Mouse (Mus musculus) forebrain, embryonic 12.5 days (tissue): ENCODE results near the gene Tmem178b. TPM values are rescaled to one million over a fixed set of nuclear protein-coding genes. Genes with fewer than 3 reads are reported as not detected.
A peak's percentile ranks its signal among the peaks of the same experiment; 100 is the strongest.

Experiments used
- ATAC-seq: fragments of 200-750 bp; cut with Nextera tagmentation; 2 replicates; pipeline ENCODE4 v1.8.0; 2017; ENCODE audit warnings: moderate TSS enrichment; ENCODE audit not compliant: low FRiP score
- H3K27ac ChIP-seq: fragments of 300-500 bp; sonication (generic); 2 replicates; pipeline ENCODE4 v1.5.1; 2016; ENCODE audit warnings: mild to moderate bottlenecking
- H3K27me3 ChIP-seq: fragments of 300-500 bp; sonication (generic); 2 replicates; pipeline ENCODE4 v1.6.1; 2016; ENCODE audit warnings: mild to moderate bottlenecking
- H3K36me3 ChIP-seq: fragments of 300-500 bp; sonication (generic); replicated peaks from 2 replicates; pipeline ENCODE4 v1.6.1; 2016; ENCODE audit warnings: mild to moderate bottlenecking
- H3K4me1 ChIP-seq: fragments of 300-500 bp; sonication (generic); 2 replicates; pipeline ENCODE4 v1.6.1; 2016
- H3K4me2 ChIP-seq: fragments of 300-500 bp; sonication (generic); 2 replicates; pipeline ENCODE4 v1.6.1; 2016; ENCODE audit warnings: mild to moderate bottlenecking, moderate library complexity
- H3K4me3 ChIP-seq: fragments of 300-500 bp; sonication (generic); replicated peaks from 2 replicates; pipeline ENCODE4 v1.5.1; 2016; ENCODE audit warnings: mild to moderate bottlenecking
- H3K9ac ChIP-seq: fragments of 300-500 bp; sonication (generic); 2 replicates; pipeline ENCODE4 v1.6.1; 2016; ENCODE audit warnings: mild to moderate bottlenecking
- H3K9me3 ChIP-seq: fragments of 300-500 bp; sonication (generic); 2 replicates; pipeline ENCODE4 v1.6.1; 2016
- WGBS: fragments of 180-500 bp; shearing (Covaris S2); methylation state at CpG from one replicate; pipeline ENCODE4 v1.1.7; 2016; 5-methylcytosine and 5-hydroxymethylcytosine counted together
- polyA plus RNA-seq: library from polyadenylated mRNA; unstranded; fragments of >200 nt; fragmentation: Nextera tagmentation; extraction: Ambion mirVana; gene quantifications from 2 replicates; pipeline ENCODE4 v1.2.1, GENCODE M21; 2016

Gene Tmem178b
- 14.6 and 15.5 TPM in 2 replicates for polyA plus RNA-seq

DNA sequence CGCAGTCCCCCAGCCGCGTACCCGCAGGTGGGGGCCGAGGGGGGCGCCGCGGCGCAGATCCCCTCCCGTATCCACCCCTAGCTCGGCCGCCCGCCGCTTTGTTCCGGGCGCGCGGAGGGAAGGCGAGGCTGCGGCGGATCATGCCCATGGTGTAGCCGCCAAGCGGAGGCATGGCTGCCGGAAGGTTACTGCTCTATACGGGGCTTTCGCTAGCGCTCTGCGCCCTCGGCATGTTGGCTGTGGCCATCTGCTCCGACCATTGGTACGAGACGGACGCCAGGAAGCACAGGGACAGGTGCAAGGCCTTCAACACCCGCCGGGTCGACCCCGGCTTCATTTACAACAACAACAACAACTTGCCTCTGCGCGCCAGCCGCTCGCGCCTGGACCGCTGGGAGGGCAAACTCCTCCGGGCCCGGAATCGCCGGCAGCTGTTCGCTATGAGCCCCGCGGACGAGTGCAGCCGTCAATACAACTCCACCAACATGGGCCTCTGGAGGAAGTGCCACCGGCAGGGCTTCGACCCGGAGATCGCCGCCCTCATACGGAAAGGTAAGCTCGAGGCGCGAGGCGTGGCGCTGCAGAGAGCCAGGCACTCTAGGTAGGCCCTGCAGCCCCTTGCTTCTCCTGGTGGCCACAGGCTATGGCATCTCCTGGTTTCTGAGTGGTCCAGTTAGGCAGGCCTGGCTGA is at the start of gene Tmem178b:
TSS of gene Tmem178b (plus strand) at position 371 of the 691 bp plus-strand sequence.
- H3K36me3 ChIP-seq = no peaks in the 10 kb centered on the region
- peak within 1 kb of the TSS; percentile 95 for H3K4me2 ChIP-seq
- peak within 1 kb of the TSS; percentile 91 for H3K27ac ChIP-seq
- H3K9me3 ChIP-seq = no peaks in the 10 kb centered on the region
- ATAC-seq = peak; percentile 52
- H3K27me3 ChIP-seq = peaks cover 17% of the 10 kb centered on the region
- peaks cover 28% of the 10 kb centered on the region for H3K4me1 ChIP-seq
- WGBS = under 1% methylated on average over 63 of the region's 63 CpGs
- H3K9ac ChIP-seq = peak within 1 kb of the TSS; percentile 87
- peak within 1 kb of the TSS; percentile 71 for H3K4me3 ChIP-seq

GRCm38 (mm10) chr6:39828736-39829135 is 44.3 kb upstream of the Tmem178b start:
- ATAC-seq = no peak
- no peak overlapping the region for H3K4me3 ChIP-seq
- H3K4me1 ChIP-seq = no peaks in the 10 kb centered on the region
- no peaks in the 10 kb centered on the region for H3K27me3 ChIP-seq
- H3K36me3 ChIP-seq = no peaks in the 10 kb centered on the region
- no peak overlapping the region for H3K27ac ChIP-seq
- no peak overlapping the region for H3K4me2 ChIP-seq
- H3K9me3 ChIP-seq = no peaks in the 10 kb centered on the region
- no peak overlapping the region for H3K9ac ChIP-seq
- 94% methylated on average over 5 of the region's 5 CpGs for WGBS

DNA sequence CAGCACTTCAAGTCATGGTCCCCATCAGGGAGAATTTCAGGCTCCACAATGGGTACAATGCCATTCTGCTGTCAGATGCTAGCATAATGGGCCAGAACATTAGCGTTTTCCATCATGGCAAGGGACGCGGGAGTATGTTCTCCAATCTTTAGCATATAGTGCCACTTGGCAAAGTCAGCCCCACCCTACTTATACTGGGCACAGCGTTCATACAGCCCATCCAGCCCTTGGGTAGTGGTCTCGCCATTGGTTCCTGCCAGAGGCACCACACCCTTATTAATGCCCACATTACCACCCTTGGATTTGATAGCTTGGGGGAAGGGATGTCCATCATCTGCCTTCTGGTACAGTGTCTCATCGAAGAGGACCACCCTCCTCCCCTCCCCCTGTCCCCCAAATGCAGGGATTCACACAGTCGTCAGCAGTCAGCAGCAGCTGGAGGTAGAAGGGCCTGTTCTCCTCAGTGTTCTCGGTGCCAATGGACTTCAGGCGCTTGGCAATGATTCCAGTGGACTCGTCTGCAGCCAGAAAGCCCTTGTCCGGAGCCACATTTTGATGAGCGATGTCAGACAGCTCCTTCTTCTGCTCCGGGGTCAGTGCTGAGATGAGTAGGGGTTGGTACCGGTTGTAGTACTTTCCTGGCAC is 29.3 kb upstream of the Tmem178b start:
- no peaks in the 10 kb centered on the region for H3K9me3 ChIP-seq
- no peak overlapping the region for H3K4me2 ChIP-seq
- H3K27ac ChIP-seq = no peak overlapping the region
- no peak overlapping the region for H3K4me3 ChIP-seq
- no peaks in the 10 kb centered on the region for H3K36me3 ChIP-seq
- no peaks in the 10 kb centered on the region for H3K4me1 ChIP-seq
- no peak for ATAC-seq
- 93% methylated on average over 14 of the region's 14 CpGs for WGBS
- H3K27me3 ChIP-seq = no peaks in the 10 kb centered on the region
- no peak overlapping the region for H3K9ac ChIP-seq

- Histone ChIP-seq H3K27me3 (no peaks in the 10 kb centered on the region), H3K4me2 (no peak overlapping the region), H3K4me3 (no peak overlapping the region), H3K27ac (no peak overlapping the region), H3K9ac (no peak overlapping the region), H3K4me1 (no peaks in the 10 kb centered on the region), H3K9me3 (no peaks in the 10 kb centered on the region), H3K36me3 (no peaks in the 10 kb centered on the region)
- 82% methylated on average over 2 of the region's 2 CpGs for WGBS
- no peak for ATAC-seq
Observed at GRCm38 (mm10) chr6:39847538-39847937, 25.5 kb upstream of the Tmem178b start.

DNA sequence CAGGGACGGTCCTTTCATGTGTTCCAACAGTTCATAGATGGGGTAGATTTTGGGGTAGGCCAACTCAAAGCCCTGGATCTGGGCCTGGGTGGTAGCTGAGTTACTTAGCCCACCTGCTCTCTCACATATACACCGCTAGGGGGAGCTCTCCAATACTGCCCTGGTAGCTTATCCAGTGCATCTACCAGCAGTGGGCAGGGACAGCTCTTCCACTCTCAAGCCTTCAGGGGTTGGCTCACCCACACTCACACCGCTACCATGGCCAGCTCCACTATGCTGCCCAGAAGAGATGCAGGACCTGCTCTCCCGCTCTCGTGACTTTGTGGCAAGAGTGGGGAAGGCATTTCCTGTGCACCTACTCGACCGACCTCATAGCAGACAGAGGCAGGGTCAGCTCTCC is 24.3 kb upstream of the Tmem178b start:
- no peak overlapping the region for H3K9ac ChIP-seq
- ATAC-seq = no peak
- no peak overlapping the region for H3K4me3 ChIP-seq

GRCm38 (mm10) chr6:39849667-39850066 is 23.4 kb upstream of the Tmem178b start:
- H3K9me3 ChIP-seq = no peaks in the 10 kb centered on the region

More for the DNA sequence above, 24.3 kb upstream of the Tmem178b start:
- 58% methylated on average over 7 of the region's 7 CpGs for WGBS
- Histone ChIP-seq H3K27ac (no peak overlapping the region), H3K4me1 (no peaks in the 10 kb centered on the region), H3K9me3 (no peaks in the 10 kb centered on the region), H3K27me3 (no peaks in the 10 kb centered on the region), H3K36me3 (no peaks in the 10 kb centered on the region), H3K4me2 (no peak overlapping the region)

GRCm38 (mm10) chr6:39870271-39871135 is 2.6 kb upstream of the Tmem178b start:
- ATAC-seq = peak; percentile 30; the same call in 1 of the 2 replicates
- Histone ChIP-seq H3K4me2 (peak overlapping the region; percentile 95), H3K4me3 (peak overlapping the region; percentile 71), H3K27ac (peak overlapping the region; percentile 91), H3K27me3 (peaks cover 17% of the 10 kb centered on the region), H3K4me1 (peaks cover 27% of the 10 kb centered on the region), H3K36me3 (no peaks in the 10 kb centered on the region), H3K9me3 (no peaks in the 10 kb centered on the region), H3K9ac (peak overlapping the region; percentile 87)
- under 1% methylated on average over 28 of the region's 28 CpGs for WGBS

More at GRCm38 (mm10) chr6:39849667-39850066, 23.4 kb upstream of the Tmem178b start:
- H3K4me1 ChIP-seq = no peaks in the 10 kb centered on the region
- H3K4me3 ChIP-seq = no peak overlapping the region
- no peaks in the 10 kb centered on the region for H3K36me3 ChIP-seq
- no peak overlapping the region for H3K9ac ChIP-seq
- ATAC-seq = no peak
- no peaks in the 10 kb centered on the region for H3K27me3 ChIP-seq
- H3K4me2 ChIP-seq = no peak overlapping the region
- WGBS = 93% methylated on average over 4 of the region's 4 CpGs
- H3K27ac ChIP-seq = no peak overlapping the region

DNA sequence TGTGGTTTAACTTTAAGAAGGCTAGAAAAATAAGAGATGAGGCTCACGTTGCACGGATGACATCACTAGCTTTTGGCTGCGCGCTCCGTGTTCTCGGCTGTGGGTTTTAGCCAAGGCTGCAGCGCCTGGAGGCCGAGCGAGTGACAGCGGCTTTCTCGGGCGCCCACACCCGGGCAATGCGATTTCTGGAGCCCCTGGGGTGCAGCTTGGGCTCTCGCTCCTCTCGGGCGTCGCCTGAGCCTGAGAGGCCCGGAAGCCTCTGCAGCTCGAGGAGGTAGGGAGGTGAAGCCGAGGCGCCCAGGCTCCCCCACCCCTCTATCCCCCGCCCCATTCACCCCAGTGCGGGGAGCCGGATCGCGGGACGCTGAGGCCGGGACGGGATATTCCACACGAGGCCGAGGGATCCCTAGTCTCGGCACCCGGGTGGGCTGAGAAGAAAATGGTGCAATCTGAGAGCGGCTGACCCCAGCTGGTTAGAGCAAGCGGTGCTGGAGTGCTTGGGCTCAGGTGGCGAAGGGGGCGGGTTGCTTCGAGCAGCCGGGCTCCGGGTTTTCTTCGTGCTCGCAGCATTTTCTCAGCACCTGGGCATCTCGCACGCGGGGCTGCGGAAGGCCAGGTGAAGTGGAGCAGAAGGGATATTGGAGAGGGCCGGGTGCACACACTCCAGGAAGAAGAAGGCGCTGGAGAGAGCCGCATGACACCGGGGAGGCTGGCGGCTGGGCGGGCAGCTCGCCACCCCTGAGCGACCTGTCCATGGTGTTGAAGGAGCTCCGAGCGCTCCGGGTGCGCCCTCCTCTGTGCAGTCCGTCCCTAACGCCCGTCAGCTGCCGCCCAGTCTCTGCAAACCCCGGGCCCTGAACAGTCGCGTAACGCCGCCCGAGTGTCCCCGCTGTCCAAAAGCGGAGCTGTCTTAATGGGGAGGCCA is 1.4 kb upstream of the Tmem178b start:
- WGBS = under 1% methylated on average over 70 of the region's 71 CpGs
- Histone ChIP-seq H3K27ac (peak overlapping the region; percentile 91), H3K4me1 (peaks cover 28% of the 10 kb centered on the region), H3K27me3 (peaks cover 17% of the 10 kb centered on the region), H3K36me3 (no peaks in the 10 kb centered on the region), H3K4me2 (peak overlapping the region; percentile 95), H3K9me3 (no peaks in the 10 kb centered on the region), H3K4me3 (peak overlapping the region; percentile 71), H3K9ac (peak overlapping the region; percentile 87)
- ATAC-seq = peak; percentile 70

DNA sequence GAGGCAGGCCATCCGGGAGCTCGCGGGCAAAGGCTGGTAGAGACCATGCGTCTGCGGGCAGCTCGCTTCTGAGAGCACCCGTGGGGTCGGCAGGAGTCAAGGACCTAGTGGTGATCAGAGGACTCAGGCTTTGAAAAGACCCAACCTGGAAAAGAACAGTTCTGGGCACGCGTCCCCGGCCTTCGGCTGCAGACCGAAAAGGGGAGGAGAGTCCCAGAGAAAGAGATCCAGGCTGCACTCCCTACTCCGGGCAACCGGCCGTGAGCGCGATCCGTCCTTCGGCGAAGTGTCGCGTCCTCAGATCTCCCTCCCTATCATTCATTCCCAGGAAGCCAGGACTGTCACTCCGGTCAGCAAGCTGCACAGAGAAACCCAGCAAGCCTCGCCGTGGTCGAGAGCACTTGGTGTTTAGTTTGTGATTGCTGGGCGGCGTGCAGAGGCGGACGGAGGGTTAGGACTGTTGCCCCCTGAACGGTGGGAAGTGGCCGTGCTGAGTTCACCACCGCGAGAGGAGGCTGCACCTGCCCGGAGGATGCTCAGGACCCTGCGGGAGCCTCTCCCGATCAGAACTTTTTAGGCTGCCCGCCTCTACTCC is 668 bp upstream of the Tmem178b start:
- no peaks in the 10 kb centered on the region for H3K9me3 ChIP-seq
- peak overlapping the region; percentile 87 for H3K9ac ChIP-seq
- under 1% methylated on average over 39 of the region's 39 CpGs for WGBS
- H3K27ac ChIP-seq = peak overlapping the region; percentile 91
- H3K4me3 ChIP-seq = peak overlapping the region; percentile 71
- peaks cover 28% of the 10 kb centered on the region for H3K4me1 ChIP-seq
- peak; percentile 34 for ATAC-seq
- H3K36me3 ChIP-seq = no peaks in the 10 kb centered on the region
- H3K27me3 ChIP-seq = peaks cover 17% of the 10 kb centered on the region
- H3K4me2 ChIP-seq = peak overlapping the region; percentile 95

GRCm38 (mm10) chr6:39875186-39875585 is 2.1 kb downstream of the Tmem178b start:
- WGBS = 50% methylated on average over 4 of the region's 4 CpGs
- Histone ChIP-seq H3K9me3 (no peaks in the 10 kb centered on the region), H3K27me3 (no peaks in the 10 kb centered on the region), H3K27ac (peak overlapping the region; percentile 53; the same call in 1 of the 2 replicates), H3K4me2 (peak overlapping the region; percentile 95), H3K4me3 (peak overlapping the region; percentile 19; the same call in 1 of the 2 replicates), H3K4me1 (peaks cover 23% of the 10 kb centered on the region), H3K9ac (no peak overlapping the region), H3K36me3 (no peaks in the 10 kb centered on the region)
- ATAC-seq = no peak

DNA sequence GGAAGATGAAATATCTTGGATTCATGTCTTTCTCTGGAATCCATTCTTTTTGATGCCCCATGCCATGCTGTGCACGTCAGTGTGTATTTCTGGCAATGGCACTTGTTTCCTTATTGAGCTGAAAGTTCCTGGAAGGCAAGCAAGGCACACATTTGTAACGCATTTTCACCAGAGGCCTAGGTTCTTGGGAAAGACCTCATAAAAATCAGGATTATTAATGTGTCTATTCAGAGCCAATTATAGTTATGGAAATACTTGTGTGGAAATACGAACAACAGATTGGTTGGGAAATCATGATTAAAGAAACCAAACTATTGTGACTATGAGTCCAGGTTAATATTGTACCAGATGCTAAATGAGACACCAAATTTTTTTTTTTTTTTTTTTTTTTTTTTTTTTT is 3.4 kb downstream of the Tmem178b start:
- peaks cover 23% of the 10 kb centered on the region for H3K4me1 ChIP-seq
- 83% methylated on average over 3 of the region's 3 CpGs for WGBS
- H3K27ac ChIP-seq = no peak overlapping the region
- H3K27me3 ChIP-seq = no peaks in the 10 kb centered on the region
- H3K4me2 ChIP-seq = no peak overlapping the region
- H3K4me3 ChIP-seq = no peak overlapping the region
- H3K36me3 ChIP-seq = no peaks in the 10 kb centered on the region
- no peak for ATAC-seq
- H3K9me3 ChIP-seq = no peaks in the 10 kb centered on the region
- no peak overlapping the region for H3K9ac ChIP-seq
